Mouse (Mus musculus) hindbrain, postnatal 0 days (tissue): ENCODE data around the gene Ndufaf2. TPM values are rescaled to one million over a fixed set of nuclear protein-coding genes. Genes with fewer than 3 reads are reported as not detected.

Experiments
- ATAC-seq: fragments of 200-750 bp; cut with Nextera tagmentation; 2 replicates; pipeline ENCODE4 v1.8.0; 2017; ENCODE audit warnings: mild to moderate bottlenecking, moderate TSS enrichment, moderate library complexity
- DNase-seq: peaks from one replicate; pipeline ENCODE4 v3.0.0-alpha.2; 2015; ENCODE audit warnings: low spot score
- H3K27ac ChIP-seq: fragments of 300-500 bp; sonication (generic); 2 replicates; pipeline ENCODE4 v1.5.1; 2014; ENCODE audit warnings: mild to moderate bottlenecking
- H3K27me3 ChIP-seq: fragments of 300-500 bp; sonication (generic); 2 replicates; pipeline ENCODE4 v1.6.1; 2014; ENCODE audit warnings: low read length, mixed read lengths; ENCODE audit not compliant: insufficient read depth
- H3K36me3 ChIP-seq: fragments of 300-500 bp; sonication (generic); 2 replicates; pipeline ENCODE4 v1.6.1; 2014; ENCODE audit warnings: low read length, mixed read lengths; ENCODE audit not compliant: insufficient read depth
- H3K4me1 ChIP-seq: fragments of 300-500 bp; sonication (generic); 2 replicates; pipeline ENCODE4 v1.6.1; 2014; ENCODE audit warnings: antibody characterized with exemption, low read length, mixed read lengths; ENCODE audit not compliant: insufficient read depth
- H3K4me2 ChIP-seq: fragments of 300-500 bp; sonication (generic); 2 replicates; pipeline ENCODE4 v1.6.1; 2014; ENCODE audit warnings: low read depth, mild to moderate bottlenecking, low read length, moderate library complexity, mixed read lengths
- H3K4me3 ChIP-seq: fragments of 300-500 bp; sonication (generic); 2 replicates; pipeline ENCODE4 v1.5.1; 2014; ENCODE audit warnings: low read length
- H3K9ac ChIP-seq: fragments of 300-500 bp; sonication (generic); replicated peaks from 2 replicates; pipeline ENCODE4 v1.6.1; 2014; ENCODE audit warnings: mild to moderate bottlenecking, low read length, moderate library complexity, mixed read lengths
- H3K9me3 ChIP-seq: fragments of 300-500 bp; sonication (generic); 2 replicates; pipeline ENCODE4 v1.6.1; 2016; ENCODE audit warnings: low read length, mixed read lengths
- CTCF ChIP-seq: IDR thresholded peaks from 2 replicates; pipeline ENCODE4 v1.5.1; 2016; ENCODE audit warnings: antibody characterized with exemption, control low read depth, low read depth
- WGBS: fragments of 180-500 bp; shearing (Covaris S2); extraction: QIAGEN DNeasy Blood & Tissue Kit; methylation state at CpG from one replicate; pipeline ENCODE4 v1.1.7; 2014; 5-methylcytosine and 5-hydroxymethylcytosine counted together
- polyA plus RNA-seq: library from polyadenylated mRNA; unstranded; fragments of >200 nt; fragmentation: Nextera tagmentation; extraction: Ambion mirVana; gene quantifications from 2 replicates; pipeline ENCODE4 v1.2.1, GENCODE M21; 2015
- total RNA-seq: library from RNA; depleted of rRNA; stranded (reverse); fragments of >200 nt; gene quantifications from 2 replicates; pipeline ENCODE4 v1.2.3, GENCODE M21; 2014

Gene Ndufaf2
- total and polyA plus RNA-seq, 2 experiments from 2014 or later, result 8.2 to 74.9 TPM

GRCm38 (mm10) chr13:108069151-108069550 lies 89.3 kb downstream of the Ndufaf2 start:
- H3K9me3 ChIP-seq, result no peaks in the 10 kb centered on the region
- ATAC-seq, result no peak
- no peak overlapping the region for H3K4me3 ChIP-seq
- H3K4me1 ChIP-seq, result no peaks in the 10 kb centered on the region
- H3K27me3 ChIP-seq, result no peaks in the 10 kb centered on the region
- no peak for DNase-seq
- TF ChIP-seq CTCF, result no peak
- 70% methylated on average over 4 of the region's 4 CpGs for WGBS
- no peaks in the 10 kb centered on the region for H3K36me3 ChIP-seq
- H3K4me2 ChIP-seq, result no peak overlapping the region
- no peak overlapping the region for H3K27ac ChIP-seq
- H3K9ac ChIP-seq, result no peak overlapping the region

GRCm38 (mm10) chr13:108066021-108066420 lies 92.4 kb downstream of the Ndufaf2 start:
- no peak overlapping the region for H3K9ac ChIP-seq
- no peak for ATAC-seq

GRCm38 (mm10) chr13:108064331-108064730 lies 94.1 kb downstream of the Ndufaf2 start:
- 27% methylated on average over 6 of the region's 6 CpGs for WGBS
- no peak for DNase-seq

More at GRCm38 (mm10) chr13:108066021-108066420, 92.4 kb downstream of the Ndufaf2 start:
- 74% methylated on average over 2 of the region's 2 CpGs for whole genome bisulfite sequencing
- Histone ChIP-seq H3K27me3 (no peaks in the 10 kb centered on the region), H3K4me3 (no peak overlapping the region), H3K4me2 (no peak overlapping the region), H3K27ac (no peak overlapping the region), H3K4me1 (peaks cover 5% of the 10 kb centered on the region; the same call in 1 of the 2 replicates), H3K36me3 (no peaks in the 10 kb centered on the region), H3K9me3 (no peaks in the 10 kb centered on the region)
- TF ChIP-seq CTCF, result no peak
- no peak for DNase-seq

GRCm38 (mm10) chr13:108063374-108064134 lies 94.9 kb downstream of the Ndufaf2 start:
- no peaks in the 10 kb centered on the region for H3K9me3 ChIP-seq
- no peak overlapping the region for H3K27ac ChIP-seq
- H3K27me3 ChIP-seq, result no peaks in the 10 kb centered on the region
- no peak for ATAC-seq
- TF ChIP-seq CTCF, result peak; percentile 15; the same call in 1 of the 2 replicates
- no peak overlapping the region for H3K4me2 ChIP-seq
- no peaks in the 10 kb centered on the region for H3K36me3 ChIP-seq
- 53% methylated on average over 11 of the region's 11 CpGs for WGBS
- no peak for DNase-seq
- no peak overlapping the region for H3K4me3 ChIP-seq
- H3K4me1 ChIP-seq, result peaks cover 7% of the 10 kb centered on the region; the same call in 1 of the 2 replicates
- no peak overlapping the region for H3K9ac ChIP-seq

More at GRCm38 (mm10) chr13:108064331-108064730, 94.1 kb downstream of the Ndufaf2 start:
- no peak for TF ChIP-seq CTCF
- no peaks in the 10 kb centered on the region for H3K27me3 ChIP-seq
- no peak overlapping the region for H3K9ac ChIP-seq
- H3K4me3 ChIP-seq, result no peak overlapping the region
- H3K9me3 ChIP-seq, result no peaks in the 10 kb centered on the region
- no peaks in the 10 kb centered on the region for H3K36me3 ChIP-seq
- peaks cover 7% of the 10 kb centered on the region; the same call in 1 of the 2 replicates for H3K4me1 ChIP-seq
- no peak overlapping the region for H3K27ac ChIP-seq
- no peak overlapping the region for H3K4me2 ChIP-seq
- no peak for ATAC-seq

GRCm38 (mm10) chr13:108062900-108063299 lies 95.5 kb downstream of the Ndufaf2 start:
- no peak for DNase-seq
- Histone ChIP-seq H3K4me1 (peaks cover 7% of the 10 kb centered on the region; the same call in 1 of the 2 replicates), H3K36me3 (no peaks in the 10 kb centered on the region), H3K4me3 (no peak overlapping the region), H3K9ac (no peak overlapping the region), H3K27ac (no peak overlapping the region), H3K4me2 (no peak overlapping the region), H3K27me3 (no peaks in the 10 kb centered on the region), H3K9me3 (no peaks in the 10 kb centered on the region)
- 32% methylated on average over 5 of the region's 5 CpGs for WGBS
- no peak for TF ChIP-seq CTCF
- ATAC-seq, result no peak

GRCm38 (mm10) chr13:108060936-108061578 lies 97.4 kb downstream of the Ndufaf2 start:
- H3K9me3 ChIP-seq, result no peaks in the 10 kb centered on the region
- no peak overlapping the region for H3K27ac ChIP-seq
- H3K27me3 ChIP-seq, result no peaks in the 10 kb centered on the region
- no peak for ATAC-seq
- no peak overlapping the region for H3K9ac ChIP-seq
- H3K4me1 ChIP-seq, result peaks cover 7% of the 10 kb centered on the region; the same call in 1 of the 2 replicates
- no peak overlapping the region for H3K4me3 ChIP-seq
- H3K36me3 ChIP-seq, result no peaks in the 10 kb centered on the region
- no peak overlapping the region for H3K4me2 ChIP-seq
- WGBS, result 31% methylated on average over 8 of the region's 8 CpGs
- no peak for DNase-seq
- no peak for TF ChIP-seq CTCF
